Mouse (Mus musculus) cortical plate, adult 2 months (tissue): Measurements from ENCODE around the gene Tbc1d8b.

Experiments used
- CTCF ChIP-seq: fragments of 200-500 bp; IDR thresholded peaks from 2 replicates; pipeline ENCODE4 v1.5.1; 2011; ENCODE audit warnings: mild to moderate bottlenecking, control low read depth, low read length; ENCODE audit not compliant: insufficient read depth; ENCODE audit errors: extremely low read depth
- POLR2A ChIP-seq: fragments of 200-500 bp; IDR thresholded peaks from 2 replicates; pipeline ENCODE4 v1.6.1; 2011; ENCODE audit warnings: mild to moderate bottlenecking, low read length, control low read depth; ENCODE audit not compliant: insufficient read depth; ENCODE audit errors: extremely low read depth

- no peak for TF ChIP-seq CTCF
- TF ChIP-seq POLR2A, result no peak
Observed at GRCm38 (mm10) chrX:139639744-139640143, 45.1 kb upstream of the Tbc1d8b start.
